Mouse (Mus musculus) forebrain, embryonic 14.5 days (tissue): ENCODE results near the gene Nme6. TPM values are rescaled to one million over a fixed set of nuclear protein-coding genes. Genes with fewer than 3 reads are reported as not detected.
A peak's percentile ranks its signal among the peaks of the same experiment; 100 is the strongest.

Experiments used
- ATAC-seq: fragments of 200-750 bp; cut with Nextera tagmentation; 2 replicates; pipeline ENCODE4 v1.8.0; 2017; ENCODE audit warnings: mild to moderate bottlenecking, moderate library complexity
- DNase-seq: peaks from one replicate; pipeline ENCODE4 v3.0.0-alpha.2; 2015; ENCODE audit warnings: low spot score
- H3K27ac ChIP-seq: fragments of 300-500 bp; sonication (generic); 2 replicates; pipeline ENCODE4 v1.5.1; 2014; ENCODE audit warnings: low read depth, mild to moderate bottlenecking, control low read depth, low read length, moderate library complexity
- H3K27me3 ChIP-seq: fragments of 300-500 bp; sonication (generic); replicated peaks from 2 replicates; pipeline ENCODE4 v1.6.1; 2014; ENCODE audit warnings: low read length, control low read depth, mixed read lengths; ENCODE audit not compliant: control insufficient read depth, insufficient read depth
- H3K36me3 ChIP-seq: fragments of 300-500 bp; sonication (generic); 2 replicates; pipeline ENCODE4 v1.6.1; 2014; ENCODE audit warnings: low read length, control low read depth; ENCODE audit not compliant: control insufficient read depth, insufficient read depth
- H3K4me1 ChIP-seq: fragments of 300-500 bp; sonication (generic); 2 replicates; pipeline ENCODE4 v1.6.1; 2014; ENCODE audit warnings: antibody characterized with exemption, low read length, control low read depth; ENCODE audit not compliant: control insufficient read depth, insufficient read depth
- H3K4me2 ChIP-seq: fragments of 300-500 bp; sonication (generic); 2 replicates; pipeline ENCODE4 v1.6.1; 2014; ENCODE audit warnings: mild to moderate bottlenecking, control low read depth, low read length
- H3K4me3 ChIP-seq: fragments of 300-500 bp; sonication (generic); 2 replicates; pipeline ENCODE4 v1.5.1; 2014; ENCODE audit warnings: low read depth, low read length, control low read depth
- H3K9ac ChIP-seq: fragments of 300-500 bp; sonication (generic); 2 replicates; pipeline ENCODE4 v1.6.1; 2014; ENCODE audit warnings: mild to moderate bottlenecking, low read length, control low read depth, moderate library complexity
- H3K9me3 ChIP-seq: fragments of 300-500 bp; sonication (generic); replicated peaks from 2 replicates; pipeline ENCODE4 v1.6.1; 2016; ENCODE audit warnings: low read length, control low read depth, mixed read lengths; ENCODE audit not compliant: control insufficient read depth
- WGBS: fragments of 180-500 bp; shearing (Covaris S2); extraction: QIAGEN DNeasy Blood & Tissue Kit; methylation state at CpG from one replicate; pipeline ENCODE4 v1.1.7; 2014; 5-methylcytosine and 5-hydroxymethylcytosine counted together
- microRNA-seq: library from miRNA; unstranded; fragments of <30 nt; microRNA quantifications from one replicate; pipeline ENCODE4, GENCODE M21; 2016
- polyA plus RNA-seq: library from polyadenylated mRNA; unstranded; fragments of >200 nt; fragmentation: Nextera tagmentation; extraction: Ambion mirVana; gene quantifications from 2 replicates; pipeline ENCODE4 v1.2.1, GENCODE M21; 2014

Nme6 gene
- polyA plus RNA-seq, 1 experiment from 2014 or later, result 84.7 TPM

DNA sequence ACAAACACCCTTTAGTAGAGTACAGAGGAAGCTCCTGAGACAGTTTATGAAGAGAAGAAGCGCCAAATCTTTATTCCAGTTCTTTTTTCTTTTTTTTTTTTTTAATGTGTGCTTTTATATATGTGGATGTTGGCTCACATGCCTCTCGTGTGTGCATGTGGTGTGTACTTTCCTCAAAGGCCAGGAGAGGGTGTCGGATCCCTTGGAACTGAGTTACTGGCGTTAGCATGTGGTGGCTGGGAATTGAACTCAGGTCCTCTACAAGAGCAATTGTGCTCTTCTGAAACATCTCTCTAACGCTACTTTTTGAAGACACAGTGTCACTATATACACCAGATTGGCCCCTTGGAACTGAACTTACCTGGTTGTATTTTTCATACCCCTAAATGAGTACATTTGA lies 45.1 kb downstream of the Nme6 start:
- no peaks in the 10 kb centered on the region for H3K27me3 ChIP-seq
- H3K9me3 ChIP-seq, result no peaks in the 10 kb centered on the region
- peaks cover 11% of the 10 kb centered on the region; the same call in 1 of the 2 replicates for H3K4me1 ChIP-seq
- H3K9ac ChIP-seq, result no peak overlapping the region
- WGBS, result 74% methylated on average over 5 of the region's 5 CpGs
- H3K36me3 ChIP-seq, result peaks cover 46% of the 10 kb centered on the region
- H3K27ac ChIP-seq, result no peak overlapping the region
- ATAC-seq (no peak), DNase-seq (no peak)
- H3K4me3 ChIP-seq, result peak overlapping the region; percentile 95
- peak overlapping the region; percentile 76 for H3K4me2 ChIP-seq

DNA sequence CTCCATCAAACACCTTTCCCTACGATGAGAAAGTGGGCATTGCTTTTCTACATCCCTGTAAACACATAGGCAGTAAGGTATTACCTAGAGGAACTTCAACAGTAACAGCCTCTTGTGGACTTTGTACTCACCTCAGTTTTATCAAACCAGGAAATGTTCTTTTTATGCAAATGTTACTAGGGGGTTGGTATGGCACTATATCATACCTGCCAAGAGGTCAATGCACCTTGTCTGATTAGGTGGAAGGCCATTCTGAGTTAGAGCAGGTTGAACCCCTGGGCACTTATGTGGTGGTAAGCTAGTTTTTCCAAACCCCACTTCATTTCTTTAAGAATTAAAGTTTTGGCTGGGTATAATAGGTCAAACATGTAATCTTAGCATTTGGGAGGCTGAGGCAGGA lies 46.8 kb downstream of the Nme6 start:
- no peak overlapping the region for H3K4me3 ChIP-seq
- no peak overlapping the region for H3K27ac ChIP-seq
- DNase-seq (no peak), ATAC-seq (no peak)
- peaks cover 62% of the 10 kb centered on the region for H3K36me3 ChIP-seq
- H3K4me2 ChIP-seq, result no peak overlapping the region
- no peaks in the 10 kb centered on the region for H3K27me3 ChIP-seq
- no peaks in the 10 kb centered on the region for H3K9me3 ChIP-seq
- WGBS, result 97% methylated on average over 1 of the region's 1 CpGs
- no peak overlapping the region for H3K9ac ChIP-seq
- H3K4me1 ChIP-seq, result peaks cover 11% of the 10 kb centered on the region; the same call in 1 of the 2 replicates

DNA sequence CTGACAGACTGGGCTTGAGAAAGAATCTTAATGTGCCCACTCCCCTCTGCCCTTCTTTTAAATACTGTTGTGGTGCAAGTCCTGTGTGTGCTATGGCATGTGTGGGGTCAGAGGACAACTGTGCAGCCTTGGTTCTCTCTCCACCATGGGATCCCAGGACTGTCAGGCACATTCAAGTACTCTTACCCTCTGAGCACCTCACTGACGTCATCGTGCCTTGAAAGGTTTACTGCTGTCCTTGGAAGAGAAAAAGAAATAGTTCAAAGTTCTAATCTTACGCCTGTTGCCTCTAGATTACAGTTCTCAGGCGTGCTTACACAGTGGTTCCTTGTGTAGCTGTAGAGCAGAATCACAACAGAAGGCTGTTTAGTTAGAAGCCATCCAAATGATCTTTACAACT lies 53.7 kb downstream of the Nme6 start:
- no peak for ATAC-seq
- Histone ChIP-seq H3K9ac (no peak overlapping the region), H3K4me1 (no peaks in the 10 kb centered on the region), H3K27ac (no peak overlapping the region), H3K4me2 (no peak overlapping the region), H3K9me3 (no peaks in the 10 kb centered on the region), H3K4me3 (no peak overlapping the region), H3K27me3 (no peaks in the 10 kb centered on the region), H3K36me3 (peaks cover 100% of the 10 kb centered on the region)
- WGBS, result 84% methylated on average over 4 of the region's 4 CpGs
- DNase-seq, result no peak

DNA sequence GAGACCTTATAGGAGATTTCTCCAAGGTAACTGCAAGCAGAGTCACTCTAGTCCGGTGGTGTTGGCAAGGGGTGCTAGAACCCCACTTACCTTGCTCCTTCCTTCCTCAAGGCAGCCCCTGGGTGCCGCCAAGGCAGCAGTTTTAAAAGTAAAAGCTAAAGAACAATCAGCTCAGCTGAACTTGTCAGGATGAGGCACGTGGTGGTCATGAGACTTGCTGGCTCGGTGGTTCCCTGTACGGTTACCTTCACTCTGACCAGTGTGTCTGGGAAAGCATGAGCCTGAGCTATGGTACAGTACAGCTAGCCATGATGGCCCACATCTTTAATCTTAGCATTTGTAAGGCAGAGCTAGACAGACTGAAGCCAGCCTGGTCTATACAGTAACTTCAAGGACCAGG lies 54.8 kb downstream of the Nme6 start:
- Histone ChIP-seq H3K27me3 (no peaks in the 10 kb centered on the region), H3K36me3 (peaks cover 100% of the 10 kb centered on the region), H3K4me3 (no peak overlapping the region), H3K27ac (no peak overlapping the region), H3K9ac (no peak overlapping the region), H3K9me3 (no peaks in the 10 kb centered on the region), H3K4me1 (no peaks in the 10 kb centered on the region), H3K4me2 (no peak overlapping the region)
- DNase-seq, result no peak
- ATAC-seq, result no peak
- 95% methylated on average over 5 of the region's 5 CpGs for WGBS

GRCm38 (mm10) chr9:109891501-109891900 lies 59.0 kb downstream of the Nme6 start:
- no peak overlapping the region for H3K27ac ChIP-seq
- no peaks in the 10 kb centered on the region for H3K27me3 ChIP-seq
- H3K9me3 ChIP-seq, result no peaks in the 10 kb centered on the region
- no peak overlapping the region for H3K9ac ChIP-seq
- H3K4me1 ChIP-seq, result no peaks in the 10 kb centered on the region
- H3K4me2 ChIP-seq, result no peak overlapping the region
- peaks cover 83% of the 10 kb centered on the region for H3K36me3 ChIP-seq
- ATAC-seq (no peak), DNase-seq (no peak)
- H3K4me3 ChIP-seq, result no peak overlapping the region
- 93% methylated on average over 8 of the region's 8 CpGs for WGBS

Small RNAs within 50 kb of the gene (microRNA-seq; reads per million reads assigned to microRNA genes)
- 1.1 reads per million for gene Mir7089

Other genes starting within 250 kb of the Nme6 start
- gene Fbxw24, start 206.7 kb upstream of the Nme6 start, polyA plus RNA-seq, result not detected in 2 replicates
- gene Fbxw25, start 168.1 kb upstream of the Nme6 start, polyA plus RNA-seq, result not detected in 2 replicates
- gene Fbxw18, start 130.0 kb upstream of the Nme6 start, polyA plus RNA-seq, result not detected in 2 replicates
- not detected in 2 replicates for gene Fbxw26, start 86.7 kb upstream of the Nme6 start, polyA plus RNA-seq
- gene Fbxw27, start 42.1 kb upstream of the Nme6 start, polyA plus RNA-seq, result not detected in 2 replicates
- not detected in 2 replicates for gene Spink8, start 20.5 kb upstream of the Nme6 start, polyA plus RNA-seq
- 1.1 TPM in 1 of 2 replicates, not detected in the other for gene Camp, start 16.9 kb downstream of the Nme6 start, polyA plus RNA-seq
- gene Cdc25a, start 42.8 kb downstream of the Nme6 start, polyA plus RNA-seq, result 15.1 and 15.7 TPM in 2 replicates
- 90.6 and 108 TPM in 2 replicates for gene Map4, start 98.7 kb downstream of the Nme6 start, polyA plus RNA-seq